ENCODE assay signal across 8 mouse cellular contexts in genomic region chr3:89773740-89774211, GRCm38 (mm10). TPM values are rescaled to one million over a fixed set of nuclear protein-coding genes. Genes with fewer than 3 reads are reported as not detected.
DNase-seq lines count a peak whose midpoint lies in the region; ATAC-seq and TF ChIP-seq lines count a peak whose summit lies in the region.

No protein-coding gene starts in this region.

- peaks cover 9% of the 10 kb centered on the region; the same call in 1 of the 2 replicates for H3K36me3 ChIP-seq in intestine, embryonic 16.5 days (ENCODE audit: control insufficient read depth, insufficient read depth, low read length)
- H3K36me3 ChIP-seq in liver, postnatal 0 days (replicated peaks; ENCODE audit: insufficient read depth, low read length) = peaks cover 29% of the 10 kb centered on the region
- peaks cover 26% of the 10 kb centered on the region for H3K36me3 ChIP-seq in neural tube, embryonic 15.5 days

- peak overlapping the region; percentile 93 for H3K4me3 ChIP-seq in intestine, embryonic 16.5 days (ENCODE audit: low read length)
- H3K4me3 ChIP-seq in liver, postnatal 0 days (ENCODE audit: low read depth, low read length) = peak overlapping the region; percentile 67
- H3K4me3 ChIP-seq in neural tube, embryonic 15.5 days (replicated peaks) = peak overlapping the region; percentile 95

- H3K27me3 ChIP-seq in intestine, embryonic 16.5 days (replicated peaks; ENCODE audit: control insufficient read depth, insufficient read depth, low read length) = no peaks in the 10 kb centered on the region
- H3K27me3 ChIP-seq in liver, postnatal 0 days (ENCODE audit: insufficient read depth, low read length) = no peaks in the 10 kb centered on the region
- no peaks in the 10 kb centered on the region for H3K27me3 ChIP-seq in neural tube, embryonic 15.5 days (replicated peaks)

- intact Hi-C loops in gastrocnemius, postnatal 14 days (cut with DNase I; ENCODE audit: low total_unique reads) = no loop called here

- no peaks in the 10 kb centered on the region for H3K9me3 ChIP-seq in intestine, embryonic 16.5 days (ENCODE audit: control insufficient read depth, low read length)
- no peaks in the 10 kb centered on the region for H3K9me3 ChIP-seq in liver, postnatal 0 days (ENCODE audit: low read length)
- H3K9me3 ChIP-seq in neural tube, embryonic 15.5 days (replicated peaks) = no peaks in the 10 kb centered on the region

- under 1% methylated on average over 24 of the region's 37 CpGs for WGBS in intestine, embryonic 16.5 days
- 0% methylated on average over 24 of the region's 37 CpGs for WGBS in liver, postnatal 0 days (ENCODE audit: insufficient replicate concordance)
- under 1% methylated on average over 27 of the region's 37 CpGs for WGBS in neural tube, embryonic 15.5 days

- H3K4me2 ChIP-seq in intestine, embryonic 16.5 days (ENCODE audit: low read depth, low read length) = peak overlapping the region; percentile 82
- H3K4me2 ChIP-seq in liver, postnatal 0 days (ENCODE audit: low read depth, low read length) = peak overlapping the region; percentile 93
- peak overlapping the region; percentile 89 for H3K4me2 ChIP-seq in neural tube, embryonic 15.5 days

- H3K9ac ChIP-seq in intestine, embryonic 16.5 days (ENCODE audit: low read depth, low read length) = peak overlapping the region; percentile 100
- peak overlapping the region; percentile 76 for H3K9ac ChIP-seq in liver, postnatal 0 days (replicated peaks)
- peak overlapping the region; percentile 97 for H3K9ac ChIP-seq in neural tube, embryonic 15.5 days (replicated peaks)

- peak; percentile 44 for ATAC-seq in intestine, embryonic 16.5 days
- peak; percentile 18 for ATAC-seq in liver, postnatal 0 days
- peak; percentile 3; the same call in 1 of the 2 replicates for ATAC-seq in neural tube, embryonic 15.5 days (ENCODE audit: low FRiP score)

- H3K27ac ChIP-seq in intestine, embryonic 16.5 days (ENCODE audit: low read length) = peak overlapping the region; percentile 97
- peak overlapping the region; percentile 86 for H3K27ac ChIP-seq in liver, postnatal 0 days (ENCODE audit: low read depth)
- peak overlapping the region; percentile 98 for H3K27ac ChIP-seq in neural tube, embryonic 15.5 days (replicated peaks)

- DNase-seq in urinary bladder, postnatal 14 days (ENCODE audit: low spot score) = peak; percentile 52
- no peak for DNase-seq in urinary bladder, postnatal 10 days (ENCODE audit: low spot score)
- peak; percentile 52 for DNase-seq in cerebellum, adult 8-10 months
- DNase-seq in gastrocnemius, postnatal 14 days = peak; percentile 46
- no peak for DNase-seq in liver, postnatal 0 days
- DNase-seq in adipocyte (ENCODE audit: low spot score) = no peak

- no peak for TF ChIP-seq CTCF in liver, postnatal 0 days (IDR thresholded peaks at IDR 0.05; ENCODE audit: low read depth)

- TF ChIP-seq EP300 in liver, postnatal 0 days (IDR thresholded peaks at IDR 0.05; ENCODE audit: low read depth) = no peak

- H3K4me1 ChIP-seq in intestine, embryonic 16.5 days (ENCODE audit: control insufficient read depth, insufficient read depth, low read length) = peaks cover 26% of the 10 kb centered on the region
- peaks cover 30% of the 10 kb centered on the region for H3K4me1 ChIP-seq in liver, postnatal 0 days (ENCODE audit: insufficient read depth)
- peaks cover 39% of the 10 kb centered on the region for H3K4me1 ChIP-seq in neural tube, embryonic 15.5 days

RNA-seq across cellular contexts. Expression of gene Ube2q1, which starts 0.4 kb away (rescaled TPM):
- 10 to 100 TPM; 12.7 to 14.9 TPM for total RNA-seq in gastrocnemius, postnatal 14 days (2021)
- 8.2 and 11.5 TPM in 2 replicates for polyA plus RNA-seq in intestine, embryonic 16.5 days (2015; fragmentation: Nextera tagmentation; extraction: Ambion mirVana)
- polyA plus RNA-seq in liver, postnatal 0 days (2015; fragmentation: Nextera tagmentation; extraction: Ambion mirVana) = 4.9 and 5.7 TPM in 2 replicates
- 10.8 and 11.1 TPM in 2 replicates for polyA plus RNA-seq in neural tube, embryonic 15.5 days (2015; fragmentation: Nextera tagmentation; extraction: Ambion mirVana)

RNA-seq across cellular contexts. Expression of gene Chrnb2, which starts 9.3 kb away (rescaled TPM):
- total RNA-seq in gastrocnemius, postnatal 14 days (2021) = under 1 TPM; 0.12 to 0.13 TPM
- polyA plus RNA-seq in intestine, embryonic 16.5 days (2015; fragmentation: Nextera tagmentation; extraction: Ambion mirVana) = 1.5 and 1.7 TPM in 2 replicates
- polyA plus RNA-seq in liver, postnatal 0 days (2015; fragmentation: Nextera tagmentation; extraction: Ambion mirVana) = 0.18 and 0.27 TPM in 2 replicates
- polyA plus RNA-seq in neural tube, embryonic 15.5 days (2015; fragmentation: Nextera tagmentation; extraction: Ambion mirVana) = 18.9 and 22.5 TPM in 2 replicates

RNA-seq across cellular contexts. Expression of gene She, which starts 57.4 kb away (rescaled TPM):
- total RNA-seq in gastrocnemius, postnatal 14 days (2021) = 1 to 10 TPM; 7.9 to 8.0 TPM
- polyA plus RNA-seq in intestine, embryonic 16.5 days (2015; fragmentation: Nextera tagmentation; extraction: Ambion mirVana) = 2.3 and 2.6 TPM in 2 replicates
- polyA plus RNA-seq in liver, postnatal 0 days (2015; fragmentation: Nextera tagmentation; extraction: Ambion mirVana) = 0.92 and 1.00 TPM in 2 replicates
- 1.4 and 2.0 TPM in 2 replicates for polyA plus RNA-seq in neural tube, embryonic 15.5 days (2015; fragmentation: Nextera tagmentation; extraction: Ambion mirVana)

RNA-seq across cellular contexts. Expression of gene Adar, which starts 59.0 kb away (rescaled TPM):
- 1 to 10 TPM; 4.2 to 4.4 TPM for total RNA-seq in gastrocnemius, postnatal 14 days (2021)
- 8.6 and 10.2 TPM in 2 replicates for polyA plus RNA-seq in intestine, embryonic 16.5 days (2015; fragmentation: Nextera tagmentation; extraction: Ambion mirVana)
- polyA plus RNA-seq in liver, postnatal 0 days (2015; fragmentation: Nextera tagmentation; extraction: Ambion mirVana) = 5.2 and 5.3 TPM in 2 replicates
- polyA plus RNA-seq in neural tube, embryonic 15.5 days (2015; fragmentation: Nextera tagmentation; extraction: Ambion mirVana) = 22.9 and 24.6 TPM in 2 replicates

Comparison
In these comparisons a context has a peak if more than half of its experiments do, and no peak if none do; other contexts are left out.
1. DNase-seq: peak in urinary bladder, postnatal 14 days (single experiment), cerebellum, adult 8-10 months (single experiment) and gastrocnemius, postnatal 14 days (single experiment); none in urinary bladder, postnatal 10 days (single experiment), liver, postnatal 0 days (single experiment) and adipocyte (single experiment).
2. Peak in every context shown above with its lines, with median percentiles within 50 percentile points of each other: ATAC-seq, H3K27ac ChIP-seq, H3K4me2 ChIP-seq, H3K4me3 ChIP-seq and H3K9ac ChIP-seq.